Mouse (Mus musculus) gastrocnemius, adult 18-20 months (tissue): ENCODE data around the gene Spem1. TPM values are rescaled to one million over a fixed set of nuclear protein-coding genes. Genes with fewer than 3 reads are reported as not detected.

ENCODE experiments used
- total RNA-seq, 2 experiments: library from RNA; stranded (reverse); gene quantifications; 2 replicates each; pipeline ENCODE4 v1.2.3; 2021

The Spem1 gene
- total RNA-seq, 2 experiments from 2014 or later = not detected

Other genes with a start within 250 kb of the Spem1 start
- gene Wrap53, start 241.9 kb downstream of the Spem1 start, total RNA-seq = 1 to 10 TPM; 3.2 to 3.3 TPM
- 10 to 100 TPM; 12.9 to 15.3 TPM for gene Trp53, start 241.8 kb downstream of the Spem1 start, total RNA-seq
- gene Atp1b2, start 216.2 kb downstream of the Spem1 start, total RNA-seq = 100 to 1,000 TPM; 347 to 393 TPM
- not detected for gene Shbg, start 204.3 kb downstream of the Spem1 start, total RNA-seq
- 1 to 10 TPM; 2.5 to 2.6 TPM for gene Sat2, start 200.2 kb downstream of the Spem1 start, total RNA-seq
- gene Fxr2, start 189.2 kb downstream of the Spem1 start, total RNA-seq = 100 to 1,000 TPM; 101 to 106 TPM
- not detected for gene Sox15, start 166.9 kb downstream of the Spem1 start, total RNA-seq
- gene Mpdu1, start 159.5 kb downstream of the Spem1 start, total RNA-seq = 1 to 10 TPM; 7.5 to 9.5 TPM
- 1 to 10 TPM; 1.2 to 4.0 TPM for gene Cd68, start 156.0 kb downstream of the Spem1 start, total RNA-seq
- gene Eif4a1, start 149.8 kb downstream of the Spem1 start, total RNA-seq = 10 to 100 TPM; 69.6 to 97.7 TPM
- gene Senp3, start 140.1 kb downstream of the Spem1 start, total RNA-seq = 10 to 100 TPM; 21.9 to 25.4 TPM
- under 1 TPM; 0.62 to 0.64 TPM for gene Tnfsf13, start 136.4 kb downstream of the Spem1 start, total RNA-seq
- gene Tnfsf12, start 126.3 kb downstream of the Spem1 start, total RNA-seq = 10 to 100 TPM in 1 of 2 experiments, 1 to 10 TPM in 1; 7.4 to 10.4 TPM
- 1 to 10 TPM; 1.1 to 1.3 TPM for gene Tnfsfm13, start 126.1 kb downstream of the Spem1 start, total RNA-seq
- gene Polr2a, start 63.5 kb downstream of the Spem1 start, total RNA-seq = 10 to 100 TPM; 33.0 to 33.9 TPM
- gene Slc35g3, start 60.2 kb downstream of the Spem1 start, total RNA-seq = not detected
- 10 to 100 TPM; 37.1 to 37.5 TPM for gene Zbtb4, start 56.3 kb downstream of the Spem1 start, total RNA-seq
- 10 to 100 TPM; 30.6 to 31.2 TPM for gene Chrnb1, start 26.2 kb downstream of the Spem1 start, total RNA-seq
- 1 to 10 TPM; 3.5 to 4.0 TPM for gene Fgf11, start 20.3 kb downstream of the Spem1 start, total RNA-seq
- under 1 TPM; 0.14 to 0.18 TPM for gene Tmem102, start 16.6 kb downstream of the Spem1 start, total RNA-seq
- not detected for gene Gm39566, start 6.9 kb downstream of the Spem1 start, total RNA-seq
- not detected for gene Spem2, start 3.7 kb downstream of the Spem1 start, total RNA-seq
- gene Nlgn2, start 15.6 kb upstream of the Spem1 start, total RNA-seq = 1 to 10 TPM; 1.9 to 2.9 TPM
- 100 to 1,000 TPM; 141 to 164 TPM for gene Tmem256, start 16.3 kb upstream of the Spem1 start, total RNA-seq
- gene Plscr3, start 24.2 kb upstream of the Spem1 start, total RNA-seq = 10 to 100 TPM; 10.1 to 12.7 TPM
- under 1 TPM in 1 of 2 experiments, not detected in 1; 0.07 TPM for gene Tnk1, start 36.5 kb upstream of the Spem1 start, total RNA-seq
- gene Tmem95, start 55.8 kb upstream of the Spem1 start, total RNA-seq = not detected
- 1 to 10 TPM; 1.3 to 1.5 TPM for gene Kctd11, start 59.2 kb upstream of the Spem1 start, total RNA-seq
- gene Acap1, start 73.4 kb upstream of the Spem1 start, total RNA-seq = under 1 TPM; 0.21 to 0.30 TPM
- gene 2810408A11Rik, start 78.8 kb upstream of the Spem1 start, total RNA-seq = under 1 TPM; 0.24 to 0.25 TPM
- 10 to 100 TPM; 25.9 to 27.4 TPM for gene Neurl4, start 78.9 kb upstream of the Spem1 start, total RNA-seq
- gene Gps2, start 91.7 kb upstream of the Spem1 start, total RNA-seq = 10 to 100 TPM; 50.8 to 55.8 TPM
- gene Eif5a, start 99.8 kb upstream of the Spem1 start, total RNA-seq = 100 to 1,000 TPM; 408 to 425 TPM
- gene Ybx2, start 113.6 kb upstream of the Spem1 start, total RNA-seq = 10 to 100 TPM in 1 of 2 experiments, 1 to 10 TPM in 1; 9.3 to 11.4 TPM
- gene Slc2a4, start 126.0 kb upstream of the Spem1 start, total RNA-seq = 100 to 1,000 TPM; 424 to 439 TPM
- not detected for gene Cldn7, start 142.6 kb upstream of the Spem1 start, total RNA-seq
- 100 to 1,000 TPM; 222 to 237 TPM for gene Ctdnep1, start 159.0 kb upstream of the Spem1 start, total RNA-seq
- 10 to 100 TPM; 35.1 to 35.3 TPM for gene Elp5, start 160.3 kb upstream of the Spem1 start, total RNA-seq
- 100 to 1,000 TPM; 211 to 222 TPM for gene Gabarap, start 169.0 kb upstream of the Spem1 start, total RNA-seq
- 10 to 100 TPM; 18.0 to 19.2 TPM for gene Phf23, start 173.6 kb upstream of the Spem1 start, total RNA-seq
- gene Dvl2, start 178.4 kb upstream of the Spem1 start, total RNA-seq = 1 to 10 TPM; 3.5 to 4.3 TPM
- gene Acadvl, start 193.2 kb upstream of the Spem1 start, total RNA-seq = 100 to 1,000 TPM; 319 to 378 TPM
- 1 to 10 TPM; 3.4 to 5.3 TPM for gene Dlg4, start 194.8 kb upstream of the Spem1 start, total RNA-seq
- not detected for gene Asgr1, start 231.9 kb upstream of the Spem1 start, total RNA-seq